Mouse (Mus musculus): Measurements from ENCODE around the gene Gne.

DNA sequence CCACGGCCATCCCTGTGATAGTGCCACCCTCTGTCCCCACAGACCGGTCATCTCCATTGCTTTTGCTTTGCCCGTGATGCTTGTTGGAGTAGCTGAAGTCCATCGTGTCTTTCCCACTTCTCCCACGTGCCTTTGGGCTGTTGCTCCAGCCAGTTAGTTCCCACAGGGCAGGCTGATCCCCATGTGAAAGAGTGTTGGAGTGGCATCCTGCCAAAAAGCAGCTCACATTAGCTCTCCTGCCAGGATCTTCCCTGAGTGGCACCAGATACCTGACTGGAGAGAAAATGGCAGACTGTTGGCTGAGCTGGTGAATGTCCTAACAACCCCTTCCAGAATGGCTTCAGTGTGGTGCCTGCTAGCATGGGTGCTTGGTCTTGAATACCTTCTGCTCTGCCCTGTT lies 52.5 kb downstream of the Gne start:
- no peak for TF ChIP-seq GATA1 (IDR thresholded peaks at IDR 0.05; ENCODE audit: borderline replicate concordance, low read length)
- TF ChIP-seq FLI1 (IDR thresholded peaks at IDR 0.05; ENCODE audit: low read length), result no peak
